Mouse (Mus musculus): ENCODE measurements around the gene Gjb3. TPM values are rescaled to one million over a fixed set of nuclear protein-coding genes. Genes with fewer than 3 reads are reported as not detected.

Gene Gjb3
- 0.48 and 0.50 TPM in 2 replicates for polyA plus RNA-seq (2012; rRNA removed)

- no peak for TF ChIP-seq POLR2A (IDR thresholded peaks at IDR 0.05; ENCODE audit: borderline replicate concordance, extremely low read depth, insufficient read depth, insufficient read length, poor library complexity, severe bottlenecking)
- no peak for TF ChIP-seq CTCF (IDR thresholded peaks at IDR 0.05; ENCODE audit: borderline replicate concordance, extremely low read depth, insufficient read depth, insufficient read length)
- peak; percentile 20 for DNase-seq (ENCODE audit: low read depth)
Measured at GRCm38 (mm10) chr4:127330181-127331100, at the start of gene Gjb3. TSS of gene Gjb3 (minus strand) at chr4:127330844.

- no peak for DNase-seq (ENCODE audit: low read depth)
- TF ChIP-seq POLR2A (IDR thresholded peaks at IDR 0.05; ENCODE audit: borderline replicate concordance, extremely low read depth, insufficient read depth, insufficient read length, poor library complexity, severe bottlenecking) (no peak), CTCF (IDR thresholded peaks at IDR 0.05; ENCODE audit: borderline replicate concordance, extremely low read depth, insufficient read depth, insufficient read length) (peak; percentile 61; the same call in 1 of the 2 replicates)
Measured at GRCm38 (mm10) chr4:127377344-127377743, 46.7 kb upstream of the Gjb3 start.

GRCm38 (mm10) chr4:127375541-127376177 lies 45.0 kb upstream of the Gjb3 start:
- peak; percentile 66 for DNase-seq (ENCODE audit: low read depth)
- no peak for TF ChIP-seq POLR2A (IDR thresholded peaks at IDR 0.05; ENCODE audit: borderline replicate concordance, extremely low read depth, insufficient read depth, insufficient read length, poor library complexity, severe bottlenecking)
- TF ChIP-seq CTCF (IDR thresholded peaks at IDR 0.05; ENCODE audit: borderline replicate concordance, extremely low read depth, insufficient read depth, insufficient read length), result no peak

- TF ChIP-seq CTCF (IDR thresholded peaks at IDR 0.05; ENCODE audit: borderline replicate concordance, extremely low read depth, insufficient read depth, insufficient read length), result no peak
- TF ChIP-seq POLR2A (IDR thresholded peaks at IDR 0.05; ENCODE audit: borderline replicate concordance, extremely low read depth, insufficient read depth, insufficient read length, poor library complexity, severe bottlenecking), result no peak
- DNase-seq (ENCODE audit: low read depth), result no peak
Measured at GRCm38 (mm10) chr4:127374645-127375044, 44.0 kb upstream of the Gjb3 start.

GRCm38 (mm10) chr4:127373491-127373890 lies 42.8 kb upstream of the Gjb3 start:
- DNase-seq (ENCODE audit: low read depth), result no peak
- TF ChIP-seq POLR2A (IDR thresholded peaks at IDR 0.05; ENCODE audit: borderline replicate concordance, extremely low read depth, insufficient read depth, insufficient read length, poor library complexity, severe bottlenecking) (no peak), CTCF (IDR thresholded peaks at IDR 0.05; ENCODE audit: borderline replicate concordance, extremely low read depth, insufficient read depth, insufficient read length) (no peak)

- TF ChIP-seq CTCF (IDR thresholded peaks at IDR 0.05; ENCODE audit: borderline replicate concordance, extremely low read depth, insufficient read depth, insufficient read length) (no peak), POLR2A (IDR thresholded peaks at IDR 0.05; ENCODE audit: borderline replicate concordance, extremely low read depth, insufficient read depth, insufficient read length, poor library complexity, severe bottlenecking) (no peak)
Measured at GRCm38 (mm10) chr4:127371546-127371945, 40.9 kb upstream of the Gjb3 start.

GRCm38 (mm10) chr4:127370447-127370846 lies 39.8 kb upstream of the Gjb3 start:
- DNase-seq (ENCODE audit: low read depth), result peak; percentile 16
- TF ChIP-seq CTCF (IDR thresholded peaks at IDR 0.05; ENCODE audit: borderline replicate concordance, extremely low read depth, insufficient read depth, insufficient read length) (peak; percentile 58; the same call in 1 of the 2 replicates), POLR2A (IDR thresholded peaks at IDR 0.05; ENCODE audit: borderline replicate concordance, extremely low read depth, insufficient read depth, insufficient read length, poor library complexity, severe bottlenecking) (no peak)

More at GRCm38 (mm10) chr4:127371546-127371945, 40.9 kb upstream of the Gjb3 start:
- DNase-seq (ENCODE audit: low read depth), result no peak

- DNase-seq (ENCODE audit: low read depth), result peak; percentile 81
- TF ChIP-seq POLR2A (IDR thresholded peaks at IDR 0.05; ENCODE audit: borderline replicate concordance, extremely low read depth, insufficient read depth, insufficient read length, poor library complexity, severe bottlenecking) (no peak), CTCF (IDR thresholded peaks at IDR 0.05; ENCODE audit: borderline replicate concordance, extremely low read depth, insufficient read depth, insufficient read length) (peak; percentile 99)
Measured at GRCm38 (mm10) chr4:127368379-127368973, 37.8 kb upstream of the Gjb3 start.

- peak; percentile 42 for DNase-seq (ENCODE audit: low read depth)
- TF ChIP-seq POLR2A (IDR thresholded peaks at IDR 0.05; ENCODE audit: borderline replicate concordance, extremely low read depth, insufficient read depth, insufficient read length, poor library complexity, severe bottlenecking), result no peak
- TF ChIP-seq CTCF (IDR thresholded peaks at IDR 0.05; ENCODE audit: borderline replicate concordance, extremely low read depth, insufficient read depth, insufficient read length), result no peak
Measured at GRCm38 (mm10) chr4:127365834-127366233, 35.2 kb upstream of the Gjb3 start.

- TF ChIP-seq CTCF (IDR thresholded peaks at IDR 0.05; ENCODE audit: borderline replicate concordance, extremely low read depth, insufficient read depth, insufficient read length) (no peak), POLR2A (IDR thresholded peaks at IDR 0.05; ENCODE audit: borderline replicate concordance, extremely low read depth, insufficient read depth, insufficient read length, poor library complexity, severe bottlenecking) (no peak)
- DNase-seq (ENCODE audit: low read depth), result peak; percentile 22
Measured at GRCm38 (mm10) chr4:127365433-127365832, 34.8 kb upstream of the Gjb3 start.

GRCm38 (mm10) chr4:127364431-127364830 lies 33.8 kb upstream of the Gjb3 start:
- TF ChIP-seq POLR2A (IDR thresholded peaks at IDR 0.05; ENCODE audit: borderline replicate concordance, extremely low read depth, insufficient read depth, insufficient read length, poor library complexity, severe bottlenecking) (no peak), CTCF (IDR thresholded peaks at IDR 0.05; ENCODE audit: borderline replicate concordance, extremely low read depth, insufficient read depth, insufficient read length) (no peak)

More at GRCm38 (mm10) chr4:127364431-127364830, 33.8 kb upstream of the Gjb3 start:
- DNase-seq (ENCODE audit: low read depth), result no peak

All from brain, embryonic 14.5 days (tissue).